Mouse (Mus musculus) gastrocnemius, postnatal 36 days (tissue): Measurements from ENCODE around the gene Tcfl5. TPM values are rescaled to one million over a fixed set of nuclear protein-coding genes. Genes with fewer than 3 reads are reported as not detected.

ENCODE experiments used
- DNase-seq, 2 experiments: peaks; one replicate each; pipeline ENCODE4 v3.0.0; 2022
- intact Hi-C: fragments of 180-260 bp; cut with DNase I; formaldehyde crosslinking; loops from one replicate; pipeline ENCODE4 v1.15.1; 2025
- long read RNA-seq, 2 experiments: library from polyadenylated mRNA; stranded (forward); transcript quantifications; one replicate each; pipeline ENCODE4 v2.0.0; 2021
- total RNA-seq, 2 experiments: library from RNA; stranded (reverse); gene quantifications; 2 replicates each; pipeline ENCODE4 v1.2.3; 2021

Tcfl5 gene
- not detected for total RNA-seq
- long read RNA-seq, experiment 1 = 0 reads
- long read RNA-seq, experiment 2 = 0 reads

DNA sequence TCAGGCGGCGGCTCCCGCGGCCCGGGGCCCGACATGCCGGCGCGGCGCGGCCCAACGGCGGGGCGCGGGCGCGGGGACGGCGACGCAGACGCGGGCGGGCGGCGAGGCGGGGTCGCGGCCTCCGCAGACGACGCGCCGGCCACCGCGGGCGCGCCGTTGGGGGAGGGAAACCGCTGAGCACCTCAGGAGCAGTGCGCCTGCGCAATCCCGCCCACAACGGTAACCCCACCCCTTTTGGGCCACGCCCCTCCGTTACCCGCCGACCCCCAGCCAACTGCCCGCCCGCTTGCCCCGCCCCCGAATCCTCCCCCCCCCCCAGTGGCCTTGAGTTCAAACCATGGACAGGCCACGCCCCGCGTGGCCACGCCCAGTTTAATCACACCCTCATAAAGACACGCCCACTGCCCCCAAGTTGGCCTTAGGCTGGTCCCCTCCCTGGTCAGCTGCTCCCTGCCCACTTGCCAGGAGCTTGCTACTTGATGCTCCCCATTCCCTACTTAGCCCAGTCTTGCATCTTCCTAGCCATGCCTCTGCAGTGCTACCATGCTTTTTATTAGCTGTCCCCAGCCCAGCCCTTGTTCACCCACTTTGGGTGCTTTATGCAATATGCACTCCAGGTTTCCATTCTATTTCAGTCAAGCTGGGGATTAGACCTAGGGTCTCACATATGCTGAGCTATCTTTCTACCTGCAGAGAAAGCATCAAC is at the start of gene Tcfl5:
TSS of gene Tcfl5 (minus strand) at position 154 of the 706 bp plus-strand sequence.
- intact Hi-C loops = no loop called here

DNA sequence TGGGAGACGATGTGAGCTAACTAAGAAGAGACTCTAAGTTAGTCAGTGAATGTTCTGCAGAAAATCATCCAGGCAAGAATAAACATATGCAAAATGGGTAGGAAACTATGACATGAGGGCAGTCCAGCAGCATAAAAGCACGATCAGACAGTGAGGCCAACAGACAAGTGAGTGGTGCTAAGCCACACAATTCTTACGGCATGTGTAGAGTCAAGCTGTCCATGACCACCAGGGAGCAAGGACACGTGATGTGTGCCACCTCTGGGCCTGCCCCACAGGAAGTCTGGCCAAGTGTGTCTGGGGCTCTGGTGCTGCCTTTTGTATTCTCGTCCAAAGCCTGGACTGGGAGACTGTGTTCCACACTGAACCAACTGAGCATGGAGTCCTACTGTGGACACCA is 47.3 kb upstream of the Tcfl5 start:
- intact Hi-C loops = no loop called here

More for the DNA sequence above, at the start of gene Tcfl5:
- DNase-seq = no peak

GRCm38 (mm10) chr2:180684031-180684430 is 41.5 kb upstream of the Tcfl5 start:
- DNase-seq = no peak
- intact Hi-C loops = no loop called here

More for the DNA sequence above, 47.3 kb upstream of the Tcfl5 start:
- no peak for DNase-seq

DNA sequence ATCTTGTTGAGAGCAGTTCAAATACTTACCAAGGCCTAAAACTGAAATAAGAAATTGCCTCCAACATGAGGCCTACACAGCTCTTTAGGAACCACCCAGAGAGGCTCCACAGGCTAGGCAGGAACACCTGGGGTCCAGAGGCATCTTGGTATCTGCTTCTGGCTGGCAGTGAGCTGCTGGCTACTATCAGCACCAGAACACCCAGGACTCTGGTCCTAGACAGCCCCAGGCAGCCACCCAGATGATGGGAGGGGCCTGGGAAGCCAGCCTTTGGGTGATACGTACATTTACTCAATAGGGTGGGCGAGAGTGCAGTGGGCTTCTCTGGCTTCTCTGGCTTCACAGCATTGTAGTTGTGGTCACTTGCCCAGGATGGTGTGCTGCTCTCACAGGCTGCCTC is 41.0 kb upstream of the Tcfl5 start:
- no peak for DNase-seq
- intact Hi-C loops = no loop called here

DNA sequence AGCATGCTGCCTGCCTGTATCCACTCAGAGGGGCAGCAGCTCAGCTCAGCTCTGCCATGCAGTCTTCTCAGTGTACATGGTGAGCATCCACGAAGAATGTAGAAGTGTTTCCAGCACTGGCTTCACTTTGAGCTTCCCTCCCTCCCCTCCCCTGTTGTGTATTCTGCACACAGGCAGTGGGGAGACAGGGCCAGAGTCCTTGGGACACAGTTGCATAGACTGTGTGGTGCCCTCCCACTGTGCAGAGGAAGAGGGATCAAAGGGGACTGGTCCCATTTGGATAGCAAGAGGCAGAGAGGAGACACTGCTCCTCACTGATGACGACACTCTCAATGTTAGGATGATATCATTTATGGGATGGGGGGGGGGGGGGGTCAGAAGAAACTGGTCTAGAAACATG is 38.7 kb upstream of the Tcfl5 start:
- intact Hi-C loops = no loop called here
- DNase-seq = no peak

DNA sequence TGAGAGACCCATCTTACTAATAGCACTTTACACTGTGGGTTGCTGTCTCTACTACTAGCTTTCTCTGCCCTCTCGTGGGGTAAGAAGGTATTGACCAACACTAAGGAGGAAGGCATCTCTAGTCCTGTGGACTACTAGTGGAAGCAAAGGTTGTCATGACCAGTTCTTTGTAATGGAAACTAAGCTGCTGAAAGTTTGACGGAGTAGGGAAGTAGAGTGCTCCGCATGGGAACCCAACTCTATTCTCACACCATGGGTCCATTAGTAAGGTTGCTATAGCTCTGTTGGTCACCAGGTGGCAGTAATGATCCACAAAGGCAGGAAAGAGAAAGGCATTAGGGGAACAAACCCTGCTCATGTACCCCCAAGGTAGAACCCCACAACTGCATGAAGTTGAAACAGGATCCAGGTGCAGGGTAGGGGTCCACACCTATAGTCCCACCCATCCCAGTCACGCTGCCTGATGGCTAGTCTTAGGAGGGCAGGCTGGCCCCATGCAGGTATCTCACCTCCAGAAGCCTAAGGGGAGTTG is 36.2 kb upstream of the Tcfl5 start:
- intact Hi-C loops = loop anchor here (1.0 to 10.0 kb wide), 2 partner anchors 67 to 236 kb away; no protein-coding TSS in a partner anchor
- DNase-seq = peak in 1 of 2 experiments; percentile 36

DNA sequence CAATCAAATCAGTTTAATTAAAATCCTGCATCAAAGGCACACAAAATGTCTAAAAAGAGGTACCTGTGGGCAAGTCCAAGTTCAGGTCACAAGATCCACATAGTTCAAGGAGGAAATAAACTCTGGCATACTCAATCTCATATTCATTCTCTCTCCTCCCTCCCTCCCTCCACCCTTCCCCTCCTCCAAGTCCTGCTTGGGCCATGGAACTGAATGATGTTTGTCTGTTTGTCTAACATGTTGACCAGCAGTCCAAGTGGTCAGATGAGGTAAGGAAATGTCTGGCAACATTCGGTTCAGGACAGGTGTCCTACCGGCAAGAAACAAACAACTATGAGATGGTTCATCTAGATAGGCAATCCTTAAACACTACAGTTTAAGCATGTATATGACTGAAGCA is 34.2 kb upstream of the Tcfl5 start:
- intact Hi-C loops = loop anchor here (10.0 kb wide), 1 partner anchor 238 kb away; no protein-coding TSS in a partner anchor
- no peak for DNase-seq

GRCm38 (mm10) chr2:180662008-180662407 is 19.5 kb upstream of the Tcfl5 start:
- no peak for DNase-seq
- intact Hi-C loops = no loop called here

DNA sequence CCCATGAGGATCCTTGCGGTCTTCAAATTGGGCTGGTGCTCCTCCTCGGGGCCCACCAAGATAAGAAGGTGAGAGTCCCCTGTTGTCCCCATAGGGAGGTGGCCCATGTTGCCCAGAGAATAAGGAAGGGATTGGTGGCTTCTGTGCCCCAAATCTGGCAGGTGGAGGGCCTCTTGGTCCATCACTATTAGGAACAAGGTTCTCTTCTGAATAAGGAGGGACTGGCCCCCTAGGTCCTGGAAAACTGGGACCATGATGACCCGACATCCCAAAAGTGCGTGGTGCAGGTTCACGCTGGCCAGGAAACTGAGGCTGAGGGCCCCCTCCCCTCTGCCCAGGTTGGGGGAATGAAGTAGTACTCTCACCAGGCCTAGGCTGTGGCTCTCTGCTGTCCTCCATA is 18.0 kb upstream of the Tcfl5 start:
- intact Hi-C loops = no loop called here
- DNase-seq = no peak

GRCm38 (mm10) chr2:180659353-180660150 is 17.0 kb upstream of the Tcfl5 start:
- DNase-seq = no peak
- intact Hi-C loops = loop anchor here (5.0 kb wide), 1 partner anchor 83 kb away; no protein-coding TSS in a partner anchor

- intact Hi-C loops = loop anchor here (5.0 kb wide), 1 partner anchor 84 kb away; no protein-coding TSS in a partner anchor
- no peak for DNase-seq
These were observed 15.9 kb upstream of the Tcfl5 start for GRCm38 (mm10) chr2:180658381-180658780.

- intact Hi-C loops = loop anchor here (5.0 kb wide), 1 partner anchor 85 kb away; no protein-coding TSS in a partner anchor
- peak; percentile 41 to 45 for DNase-seq
These were observed 15.0 kb upstream of the Tcfl5 start for GRCm38 (mm10) chr2:180657394-180658013.

DNA sequence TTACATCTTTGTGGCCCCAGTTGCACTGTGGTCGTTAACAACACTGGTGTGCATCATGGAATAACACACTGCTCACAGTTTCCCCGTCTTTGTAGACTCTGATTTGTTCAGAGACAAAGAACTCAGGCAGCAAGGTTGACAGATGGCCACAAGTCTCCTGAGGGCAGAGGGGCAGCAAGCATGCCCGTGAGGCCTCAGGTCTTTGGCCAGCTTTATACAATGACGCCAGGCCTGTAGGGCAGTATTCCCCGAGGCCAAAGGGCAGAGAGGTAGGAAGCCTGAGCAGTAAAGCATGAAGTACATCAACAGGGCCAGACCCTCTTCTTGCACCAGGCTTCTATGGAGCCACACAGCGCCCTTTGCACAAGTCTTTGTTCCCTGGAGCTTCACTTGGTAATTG is 12.6 kb upstream of the Tcfl5 start:
- intact Hi-C loops = loop anchor here (5.0 kb wide), 1 partner anchor 87 kb away; no protein-coding TSS in a partner anchor
- DNase-seq = no peak

DNA sequence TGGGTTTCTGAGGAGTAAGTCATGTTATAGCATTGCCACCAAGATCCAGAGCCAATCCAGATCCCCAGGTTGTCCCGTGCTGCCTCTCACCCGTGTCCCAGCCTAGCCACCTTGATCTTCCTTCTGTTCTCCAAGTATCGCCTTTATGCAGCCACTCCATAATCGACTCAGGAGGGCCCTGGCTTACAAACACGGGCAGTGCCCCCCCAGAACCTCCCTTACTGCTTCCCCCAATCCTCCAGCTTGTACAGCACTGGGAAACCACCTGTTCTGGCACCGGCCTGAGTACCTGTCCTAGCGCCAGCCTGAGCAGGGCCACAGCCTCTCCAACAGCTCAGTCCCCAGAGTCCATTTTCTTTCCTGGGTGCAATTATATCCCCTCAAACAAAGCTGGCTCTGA is 12.2 kb upstream of the Tcfl5 start:
- DNase-seq = no peak
- intact Hi-C loops = loop anchor here (5.0 kb wide), 1 partner anchor 88 kb away; no protein-coding TSS in a partner anchor

DNA sequence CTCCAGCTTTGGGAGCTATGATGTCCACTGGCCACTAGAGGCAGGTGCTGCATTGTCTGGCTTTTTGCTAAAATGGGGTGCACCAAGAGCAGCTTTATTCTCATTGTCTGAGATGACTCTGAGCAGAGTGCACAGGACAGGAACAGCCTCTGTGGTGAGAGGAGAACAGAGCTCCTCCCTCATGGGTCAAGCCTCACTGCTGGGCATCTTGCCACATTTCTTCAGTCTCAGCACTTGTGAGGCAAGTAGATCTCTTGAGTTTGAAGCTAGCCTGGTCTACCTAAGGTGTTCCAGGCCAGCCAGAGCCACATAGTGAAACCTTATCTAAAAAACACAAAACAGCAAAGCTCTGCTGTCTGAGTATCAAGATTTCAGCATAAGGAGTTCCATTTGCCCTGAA is 4.3 kb upstream of the Tcfl5 start:
- intact Hi-C loops = no loop called here

DNA sequence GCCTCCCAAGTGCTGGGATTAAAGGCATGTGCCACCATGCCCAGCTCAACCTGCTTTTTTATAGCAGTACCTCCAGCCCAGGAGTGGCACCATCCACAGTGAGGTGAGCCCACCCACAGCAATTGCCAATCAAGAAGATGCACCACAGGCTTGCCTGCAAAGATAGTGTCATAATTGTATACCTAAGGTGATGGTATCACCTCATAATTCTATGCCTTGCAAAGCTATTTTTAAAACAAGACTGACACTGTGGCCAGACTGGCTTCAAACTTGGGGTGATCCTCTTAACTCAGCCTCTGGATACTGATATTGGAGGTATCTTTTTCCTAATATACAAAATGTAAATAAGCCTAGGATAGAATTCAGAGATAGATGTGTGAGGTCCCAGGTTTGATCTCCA is 1.1 kb upstream of the Tcfl5 start:
- intact Hi-C loops = no loop called here
- no peak for DNase-seq

More for the DNA sequence above, 4.3 kb upstream of the Tcfl5 start:
- no peak for DNase-seq

- intact Hi-C loops = no loop called here
- DNase-seq = no peak
These were observed 643 bp downstream of the Tcfl5 start for GRCm38 (mm10) chr2:180641576-180642554.

GRCm38 (mm10) chr2:180611882-180612281 is 30.6 kb downstream of the Tcfl5 start:
- no peak for DNase-seq
- intact Hi-C loops = no loop called here

- DNase-seq = no peak
- intact Hi-C loops = no loop called here
These were observed 32.2 kb downstream of the Tcfl5 start for GRCm38 (mm10) chr2:180610283-180610682.
